Mouse (Mus musculus): ENCODE data around the gene Fam83b. TPM values are rescaled to one million over a fixed set of nuclear protein-coding genes. Genes with fewer than 3 reads are reported as not detected.

Gene Fam83b
- polyA plus RNA-seq, 1 experiment from 2014 or later: 3.8 TPM

DNA sequence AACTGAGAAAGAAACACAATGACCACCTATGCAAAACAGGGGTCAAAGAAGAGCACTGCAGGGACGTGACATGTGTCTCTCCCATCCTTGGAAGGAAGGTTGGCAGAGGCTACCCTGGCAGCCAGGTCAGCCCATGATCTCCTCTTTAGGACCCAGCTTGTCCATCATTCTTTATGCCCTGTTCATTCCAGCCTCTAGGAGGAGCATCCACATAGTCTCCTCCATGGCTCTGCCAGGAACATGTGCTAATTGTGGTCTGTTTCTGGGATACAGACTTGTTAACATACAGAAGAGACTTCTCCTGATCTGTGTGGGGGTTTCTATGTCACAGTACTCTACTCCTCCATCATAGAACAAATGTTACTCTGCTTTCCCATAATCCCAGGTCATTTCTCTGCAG lies 48.3 kb downstream of the Fam83b start:
- Histone ChIP-seq H3K27me3 (no peaks in the 10 kb centered on the region), H3K9ac (no peak overlapping the region), H3K4me3 (no peak overlapping the region), H3K36me3 (no peaks in the 10 kb centered on the region), H3K4me1 (peaks cover 11% of the 10 kb centered on the region), H3K4me2 (no peak overlapping the region), H3K27ac (no peak overlapping the region), H3K9me3 (no peaks in the 10 kb centered on the region)
- 83% methylated on average over 1 of the region's 1 CpGs for WGBS
- no peak for ATAC-seq (ENCODE audit: borderline replicate concordance, extremely low read depth, low FRiP score, low TSS enrichment)

DNA sequence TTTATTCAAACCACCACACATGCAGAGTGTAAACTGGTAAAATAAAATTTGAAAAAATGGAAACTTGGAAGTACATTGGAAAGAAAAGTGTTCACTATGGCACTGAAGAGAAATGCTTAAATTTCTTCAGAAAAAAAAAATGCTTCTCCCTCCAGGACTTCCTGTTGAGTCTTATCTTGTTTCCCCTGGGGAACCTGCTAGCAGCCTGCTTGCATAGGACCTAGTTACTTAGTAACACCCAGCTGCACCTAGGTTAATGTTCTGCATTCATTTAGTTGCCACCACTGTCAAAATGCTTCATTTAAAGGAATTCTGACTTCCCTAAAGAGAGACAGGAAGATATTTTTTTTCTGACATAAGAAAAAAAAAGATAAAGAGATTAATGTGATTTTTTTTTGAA lies 61.3 kb downstream of the Fam83b start:
- Histone ChIP-seq H3K36me3 (no peaks in the 10 kb centered on the region), H3K27me3 (no peaks in the 10 kb centered on the region), H3K9me3 (no peaks in the 10 kb centered on the region), H3K4me2 (no peak overlapping the region), H3K4me3 (no peak overlapping the region), H3K4me1 (peaks cover 2% of the 10 kb centered on the region; the same call in 1 of the 2 replicates), H3K27ac (no peak overlapping the region), H3K9ac (no peak overlapping the region)
- no peak for ATAC-seq (ENCODE audit: borderline replicate concordance, extremely low read depth, low FRiP score, low TSS enrichment)

DNA sequence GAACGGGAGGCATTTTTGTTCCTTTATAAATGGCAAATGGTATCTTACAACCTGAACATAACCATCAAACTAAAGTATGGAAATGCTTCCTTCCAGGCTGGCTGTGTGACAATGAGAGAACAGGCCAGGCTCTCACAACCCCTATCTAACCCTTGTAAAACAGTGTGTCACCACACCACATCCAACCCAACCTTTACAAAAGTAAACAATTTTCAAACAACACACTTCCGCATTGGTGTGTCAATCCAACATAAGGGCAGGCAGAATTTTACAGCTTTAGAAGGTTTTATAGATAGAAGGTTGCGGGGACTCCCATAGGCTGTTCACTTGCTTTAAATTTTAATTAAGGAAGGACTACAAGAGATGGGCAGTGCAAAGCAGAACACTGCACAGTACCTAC lies 77.2 kb downstream of the Fam83b start:
- Histone ChIP-seq H3K4me3 (no peak overlapping the region), H3K9ac (no peak overlapping the region), H3K4me2 (no peak overlapping the region), H3K36me3 (peaks cover 11% of the 10 kb centered on the region; the same call in 1 of the 2 replicates), H3K4me1 (no peaks in the 10 kb centered on the region), H3K9me3 (no peaks in the 10 kb centered on the region), H3K27me3 (no peaks in the 10 kb centered on the region), H3K27ac (no peak overlapping the region)
- WGBS: 83% methylated on average over 3 of the region's 3 CpGs
- no peak for ATAC-seq (ENCODE audit: borderline replicate concordance, extremely low read depth, low FRiP score, low TSS enrichment)

DNA sequence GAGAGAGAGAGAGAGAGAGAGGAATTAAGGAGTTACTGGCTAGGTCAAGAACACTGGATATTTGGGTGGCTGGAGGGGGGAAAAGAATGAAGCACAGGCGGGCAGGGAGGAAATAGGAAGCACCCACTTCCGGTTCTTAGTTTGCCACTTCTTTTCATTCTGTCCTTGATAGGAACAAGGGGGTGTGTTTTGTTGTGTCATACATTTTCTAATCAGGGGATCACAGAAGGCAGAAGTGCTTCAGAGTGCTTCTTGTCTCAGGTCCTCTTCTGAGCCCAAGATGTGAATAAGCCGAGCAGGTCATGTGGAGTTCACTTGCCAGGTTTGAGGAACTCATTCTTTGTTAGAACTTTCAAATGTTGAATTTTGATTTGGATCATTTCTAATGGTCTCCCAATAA lies 86.8 kb downstream of the Fam83b start:
- 55% methylated on average over 3 of the region's 3 CpGs for WGBS
- Histone ChIP-seq H3K36me3 (no peaks in the 10 kb centered on the region), H3K9ac (no peak overlapping the region), H3K4me1 (no peaks in the 10 kb centered on the region), H3K4me3 (no peak overlapping the region), H3K27ac (no peak overlapping the region), H3K27me3 (no peaks in the 10 kb centered on the region), H3K4me2 (no peak overlapping the region), H3K9me3 (no peaks in the 10 kb centered on the region)
- no peak for ATAC-seq (ENCODE audit: borderline replicate concordance, extremely low read depth, low FRiP score, low TSS enrichment)

DNA sequence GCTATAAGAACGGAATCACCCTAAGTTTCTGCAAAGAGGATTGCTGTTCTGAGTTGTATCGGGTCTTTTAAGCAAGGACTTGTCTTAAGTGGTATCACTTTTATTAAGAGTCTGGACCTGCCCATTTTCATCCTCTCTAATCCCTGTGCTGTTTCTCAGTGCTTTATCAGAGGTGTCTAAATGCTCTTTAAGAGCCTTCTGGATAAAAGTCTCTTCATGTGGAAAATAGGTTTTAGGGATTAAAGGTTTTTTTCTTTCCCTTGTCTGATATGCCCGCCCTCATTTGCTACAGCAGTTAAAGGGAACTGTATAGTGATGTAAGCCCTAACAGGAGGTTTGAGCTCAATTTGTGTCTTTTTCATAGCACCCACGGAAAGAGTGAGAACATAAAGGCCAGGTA lies 97.4 kb downstream of the Fam83b start:
- Histone ChIP-seq H3K27ac (no peak overlapping the region), H3K4me2 (no peak overlapping the region), H3K9me3 (no peaks in the 10 kb centered on the region), H3K9ac (no peak overlapping the region), H3K36me3 (no peaks in the 10 kb centered on the region), H3K27me3 (no peaks in the 10 kb centered on the region), H3K4me3 (no peak overlapping the region), H3K4me1 (no peaks in the 10 kb centered on the region)
- 73% methylated on average over 4 of the region's 4 CpGs for WGBS
- ATAC-seq (ENCODE audit: borderline replicate concordance, extremely low read depth, low FRiP score, low TSS enrichment): no peak

DNA sequence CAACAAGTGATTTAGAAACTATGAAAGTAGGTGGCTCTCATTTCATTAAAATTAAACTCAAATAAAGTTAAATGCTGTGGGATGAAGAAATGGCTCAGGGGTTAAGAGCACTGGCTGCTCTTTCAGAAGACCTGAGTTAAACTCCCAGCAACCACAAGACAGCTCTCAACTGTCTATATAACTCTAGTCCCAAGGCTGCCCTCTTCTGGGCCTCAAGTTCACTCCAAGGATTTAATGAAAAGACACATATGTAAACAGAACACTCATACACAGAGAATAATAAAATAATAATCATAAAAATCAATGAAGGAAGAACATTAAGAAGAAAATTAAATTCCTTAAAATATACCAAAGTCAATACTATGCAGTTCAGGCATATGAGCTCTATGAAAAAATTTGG lies 105.4 kb downstream of the Fam83b start:
- no peak overlapping the region for H3K27ac ChIP-seq
- H3K4me2 ChIP-seq: no peak overlapping the region
- H3K4me1 ChIP-seq: no peaks in the 10 kb centered on the region
- ATAC-seq (ENCODE audit: borderline replicate concordance, extremely low read depth, low FRiP score, low TSS enrichment): no peak
- H3K36me3 ChIP-seq: no peaks in the 10 kb centered on the region
- H3K9ac ChIP-seq: no peak overlapping the region
- H3K9me3 ChIP-seq: no peaks in the 10 kb centered on the region
- no peaks in the 10 kb centered on the region for H3K27me3 ChIP-seq
- no peak overlapping the region for H3K4me3 ChIP-seq

DNA sequence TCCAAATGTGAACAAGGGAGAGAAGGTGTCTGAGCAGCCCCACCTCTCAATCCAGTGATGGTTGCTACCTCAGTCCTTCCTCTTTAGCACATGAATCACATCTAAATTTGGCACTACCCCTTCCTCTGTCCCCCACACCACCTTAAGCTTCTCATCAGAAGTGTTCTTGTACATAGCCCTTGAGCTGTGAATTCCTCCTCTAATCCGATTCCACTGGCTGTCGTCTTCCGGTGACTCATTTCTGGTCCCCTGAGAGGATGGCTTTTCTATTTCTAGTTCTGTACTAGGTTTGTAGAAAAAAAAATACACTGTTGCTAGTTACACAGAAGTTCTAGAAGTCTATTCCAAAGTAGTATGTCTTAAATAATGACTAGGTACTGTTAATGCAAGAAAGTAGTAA lies 111.2 kb downstream of the Fam83b start:
- H3K4me3 ChIP-seq: no peak overlapping the region
- H3K36me3 ChIP-seq: no peaks in the 10 kb centered on the region
- H3K9ac ChIP-seq: no peak overlapping the region
- H3K4me2 ChIP-seq: no peak overlapping the region
- H3K4me1 ChIP-seq: no peaks in the 10 kb centered on the region
- H3K27ac ChIP-seq: no peak overlapping the region
- no peak for ATAC-seq (ENCODE audit: borderline replicate concordance, extremely low read depth, low FRiP score, low TSS enrichment)
- no peaks in the 10 kb centered on the region for H3K27me3 ChIP-seq
- 79% methylated on average over 3 of the region's 3 CpGs for WGBS
- no peaks in the 10 kb centered on the region for H3K9me3 ChIP-seq

Other genes with a start within 250 kb of the Fam83b start
- gene Hcrtr2, start 243.3 kb downstream of the Fam83b start, polyA plus RNA-seq (2015; fragmentation: Nextera tagmentation; extraction: Ambion mirVana): 0.04 and 0.10 TPM in 2 replicates